Mouse (Mus musculus) liver, postnatal 0 days (tissue): ENCODE measurements around the gene Zdhhc4. TPM values are rescaled to one million over a fixed set of nuclear protein-coding genes. Genes with fewer than 3 reads are reported as not detected.

Source experiments
- ATAC-seq: fragments of 200-750 bp; cut with Nextera tagmentation; 2 replicates; pipeline ENCODE4 v1.8.0; 2017; ENCODE audit warnings: mild to moderate bottlenecking, moderate library complexity
- DNase-seq: peaks from one replicate; pipeline ENCODE4 v3.0.0-alpha.2; 2016
- H3K27ac ChIP-seq: fragments of 300-500 bp; sonication (generic); 2 replicates; pipeline ENCODE4 v1.5.1; 2014; ENCODE audit warnings: antibody characterized with exemption, moderate library complexity, mild to moderate bottlenecking, low read depth
- H3K27me3 ChIP-seq: fragments of 300-500 bp; sonication (generic); 2 replicates; pipeline ENCODE4 v1.6.1; 2014; ENCODE audit warnings: low read length, control low read depth, mixed read lengths; ENCODE audit not compliant: insufficient read depth
- H3K36me3 ChIP-seq: fragments of 300-500 bp; sonication (generic); replicated peaks from 2 replicates; pipeline ENCODE4 v1.6.1; 2014; ENCODE audit warnings: mild to moderate bottlenecking, control low read depth, low read length, moderate library complexity, mixed read lengths; ENCODE audit not compliant: insufficient read depth
- H3K4me1 ChIP-seq: fragments of 300-500 bp; sonication (generic); 2 replicates; pipeline ENCODE4 v1.6.1; 2014; ENCODE audit warnings: antibody characterized with exemption, mild to moderate bottlenecking, control low read depth; ENCODE audit not compliant: insufficient read depth
- H3K4me2 ChIP-seq: fragments of 300-500 bp; sonication (generic); 2 replicates; pipeline ENCODE4 v1.6.1; 2014; ENCODE audit warnings: low read depth, mild to moderate bottlenecking, low read length, moderate library complexity, mixed read lengths
- H3K4me3 ChIP-seq: fragments of 300-500 bp; sonication (generic); 2 replicates; pipeline ENCODE4 v1.5.1; 2014; ENCODE audit warnings: low read depth, low read length
- H3K9ac ChIP-seq: fragments of 300-500 bp; sonication (generic); replicated peaks from 2 replicates; pipeline ENCODE4 v1.6.1; 2014; ENCODE audit warnings: mild to moderate bottlenecking, moderate library complexity
- H3K9me3 ChIP-seq: fragments of 300-500 bp; sonication (generic); 2 replicates; pipeline ENCODE4 v1.6.1; 2016; ENCODE audit warnings: mild to moderate bottlenecking, control low read depth, low read length, mixed read lengths
- CTCF ChIP-seq: sonication (generic); IDR thresholded peaks from 2 replicates; pipeline ENCODE4 v1.5.1; 2016; ENCODE audit warnings: antibody characterized with exemption, low read depth
- EP300 ChIP-seq: IDR thresholded peaks from 2 replicates; pipeline ENCODE4 v1.6.1; 2016; ENCODE audit warnings: antibody characterized with exemption, low read depth, mild to moderate bottlenecking
- WGBS: fragments of 180-500 bp; shearing (Covaris S2); extraction: QIAGEN DNeasy Blood & Tissue Kit; methylation state at CpG from one replicate; pipeline ENCODE4 v1.1.7; 2014; ENCODE audit not compliant: insufficient replicate concordance; 5-methylcytosine and 5-hydroxymethylcytosine counted together
- polyA plus RNA-seq: library from polyadenylated mRNA; unstranded; fragments of >200 nt; fragmentation: Nextera tagmentation; extraction: Ambion mirVana; gene quantifications from 2 replicates; pipeline ENCODE4 v1.2.1, GENCODE M21; 2015

Gene Zdhhc4
- polyA plus RNA-seq, 1 experiment from 2014 or later = 34.6 TPM

DNA sequence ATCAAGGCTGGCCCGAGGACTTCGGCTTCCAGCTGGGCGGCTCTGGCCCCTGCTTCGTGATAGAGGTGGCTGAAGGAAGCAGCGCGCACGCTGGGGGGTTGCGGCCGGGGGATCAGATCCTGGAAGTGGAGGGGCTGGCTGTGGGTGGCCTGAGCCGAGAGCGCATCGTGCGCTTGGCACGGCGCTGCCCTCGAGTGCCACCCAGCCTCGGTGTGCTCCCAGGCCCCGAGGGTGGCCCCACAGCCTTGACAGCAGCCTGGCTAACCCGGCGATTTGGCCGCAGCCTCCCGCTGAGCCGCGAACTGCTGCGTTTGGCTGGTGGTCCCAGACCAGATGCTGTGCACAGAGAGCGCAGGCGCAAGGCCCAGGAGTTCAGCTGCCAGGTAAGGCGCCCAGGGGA lies 28.5 kb upstream of the Zdhhc4 start:
- Histone ChIP-seq H3K36me3 (no peaks in the 10 kb centered on the region), H3K27ac (no peak overlapping the region), H3K4me3 (no peak overlapping the region), H3K27me3 (peaks cover 31% of the 10 kb centered on the region), H3K4me1 (no peaks in the 10 kb centered on the region), H3K9me3 (no peaks in the 10 kb centered on the region), H3K4me2 (no peak overlapping the region), H3K9ac (no peak overlapping the region)
- DNase-seq = no peak
- TF ChIP-seq EP300 = no peak
- no peak for TF ChIP-seq CTCF
- whole genome bisulfite sequencing = 8% methylated on average over 28 of the region's 28 CpGs
- no peak for ATAC-seq

DNA sequence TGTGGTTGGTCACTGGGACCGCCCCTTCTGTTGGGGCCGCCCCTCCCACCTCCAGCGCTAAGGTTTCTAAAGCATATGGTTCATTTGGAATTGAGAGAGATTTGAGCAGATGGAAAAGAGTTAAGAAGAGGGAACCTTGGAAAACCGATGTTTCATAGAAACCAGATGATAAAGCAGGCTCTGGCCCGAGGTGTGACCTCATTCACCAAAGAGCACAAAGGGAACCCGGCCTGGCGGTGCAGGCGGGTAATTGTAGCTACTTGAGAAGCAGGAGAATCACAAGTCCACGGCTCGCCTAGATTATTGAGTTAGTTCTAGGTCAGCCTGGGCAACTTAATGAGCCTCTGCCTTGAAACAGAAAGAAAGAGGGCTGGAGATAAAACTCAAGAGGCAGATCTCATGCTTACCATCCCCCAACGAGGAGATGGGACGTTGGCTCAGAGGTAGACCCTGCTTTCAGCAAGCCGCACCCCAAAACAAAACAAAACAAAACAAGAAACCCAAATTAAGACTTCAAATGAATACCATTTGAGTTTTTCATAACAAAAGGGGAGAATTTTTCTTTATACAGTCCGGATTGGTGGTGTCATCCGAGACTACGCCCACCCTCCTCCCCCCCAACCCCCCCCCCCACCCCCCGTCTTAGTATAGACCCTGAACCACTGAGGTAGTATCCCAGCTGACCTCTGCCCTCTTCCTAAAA lies 27.8 kb upstream of the Zdhhc4 start, which contains the start of gene Grid2ip:
TSS of gene Grid2ip (plus strand) at position 653 of the 703 bp plus-strand sequence.
- Histone ChIP-seq H3K27me3 (peaks cover 28% of the 10 kb centered on the region), H3K4me1 (no peaks in the 10 kb centered on the region), H3K9me3 (no peaks in the 10 kb centered on the region), H3K9ac (no peak within 1 kb of the TSS), H3K36me3 (no peaks in the 10 kb centered on the region), H3K4me3 (no peak within 1 kb of the TSS), H3K27ac (no peak within 1 kb of the TSS), H3K4me2 (no peak within 1 kb of the TSS)
- 24% methylated on average over 17 of the region's 17 CpGs for WGBS
- ATAC-seq (no peak), DNase-seq (no peak)
- no peak for TF ChIP-seq EP300
- TF ChIP-seq CTCF = no peak

DNA sequence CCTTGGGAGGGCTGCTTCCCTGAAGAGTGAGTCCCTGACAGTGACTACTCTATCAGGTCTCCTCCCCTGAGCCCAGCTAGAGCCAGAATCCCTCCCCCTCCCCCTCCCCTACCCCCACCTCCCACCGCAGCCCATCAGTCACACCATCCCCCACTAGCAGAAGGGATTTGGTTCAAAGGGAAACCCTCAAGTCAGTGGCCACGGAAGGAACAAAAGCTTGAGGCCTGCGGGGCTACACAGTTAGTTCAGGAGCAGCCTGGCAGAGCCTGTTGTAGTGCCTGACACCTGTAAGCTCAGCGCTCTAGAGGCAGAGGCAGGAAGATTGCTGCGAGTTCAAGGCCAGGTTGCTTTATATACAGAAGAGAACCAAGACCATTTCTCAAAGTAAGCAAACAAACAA lies 27.0 kb upstream of the Zdhhc4 start:
- 36% methylated on average over 5 of the region's 5 CpGs for WGBS

DNA sequence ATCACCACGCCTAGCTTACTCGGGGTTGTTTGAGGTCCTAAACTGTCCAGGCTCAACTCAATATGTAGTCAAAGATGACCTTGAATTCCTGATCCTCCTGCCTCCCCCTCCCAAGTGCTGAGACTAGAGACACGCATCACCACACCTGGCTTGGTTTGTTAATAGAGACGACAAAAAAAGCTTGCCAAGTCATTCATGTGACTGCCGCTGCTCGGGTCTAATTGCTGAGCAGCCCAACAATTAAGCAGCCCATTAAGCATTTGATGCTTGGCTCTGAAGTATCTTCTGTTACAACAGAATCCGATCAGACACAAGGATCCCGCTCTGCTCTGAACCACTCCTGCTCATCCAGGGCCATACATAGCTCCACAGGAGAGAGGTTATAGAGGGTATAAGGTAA lies 17.3 kb upstream of the Zdhhc4 start:
- H3K36me3 ChIP-seq = no peaks in the 10 kb centered on the region
- no peak overlapping the region for H3K27ac ChIP-seq
- no peaks in the 10 kb centered on the region for H3K4me1 ChIP-seq
- H3K27me3 ChIP-seq = no peaks in the 10 kb centered on the region
- no peak overlapping the region for H3K9ac ChIP-seq
- DNase-seq (no peak), ATAC-seq (no peak)
- H3K9me3 ChIP-seq = peaks cover 9% of the 10 kb centered on the region; the same call in 1 of the 2 replicates
- H3K4me2 ChIP-seq = no peak overlapping the region
- TF ChIP-seq EP300 = no peak
- TF ChIP-seq CTCF = no peak
- no peak overlapping the region for H3K4me3 ChIP-seq
- WGBS = 70% methylated on average over 8 of the region's 8 CpGs

More for the DNA sequence above, 27.0 kb upstream of the Zdhhc4 start:
- H3K9me3 ChIP-seq = no peaks in the 10 kb centered on the region
- H3K4me1 ChIP-seq = no peaks in the 10 kb centered on the region
- no peak overlapping the region for H3K4me2 ChIP-seq
- no peak for TF ChIP-seq EP300
- TF ChIP-seq CTCF = no peak
- H3K27ac ChIP-seq = no peak overlapping the region
- no peak overlapping the region for H3K4me3 ChIP-seq
- no peak for DNase-seq
- no peak overlapping the region for H3K9ac ChIP-seq
- H3K27me3 ChIP-seq = peaks cover 28% of the 10 kb centered on the region
- no peak for ATAC-seq
- H3K36me3 ChIP-seq = no peaks in the 10 kb centered on the region

DNA sequence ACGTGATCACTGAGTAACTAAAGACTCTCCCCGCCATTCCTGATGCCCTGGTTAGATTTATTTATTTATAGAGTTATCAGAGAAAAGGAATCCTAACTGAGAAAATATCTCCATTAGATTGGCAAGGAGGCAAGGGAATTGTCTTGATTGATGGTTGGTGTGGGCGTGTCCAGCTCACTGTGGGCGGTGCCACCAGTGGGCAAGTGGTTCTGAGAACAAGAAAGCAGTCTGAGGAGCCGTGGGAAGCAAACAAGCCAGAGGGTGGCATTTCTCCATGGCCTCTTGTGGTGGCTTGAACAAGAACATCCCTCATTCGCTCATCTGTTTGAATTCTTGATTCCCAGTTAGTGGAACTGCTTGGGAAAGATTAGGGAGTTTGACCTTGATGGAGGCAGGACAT lies 10.5 kb upstream of the Zdhhc4 start:
- Histone ChIP-seq H3K27me3 (no peaks in the 10 kb centered on the region), H3K9me3 (no peaks in the 10 kb centered on the region), H3K36me3 (no peaks in the 10 kb centered on the region), H3K4me2 (no peak overlapping the region), H3K4me3 (no peak overlapping the region), H3K4me1 (no peaks in the 10 kb centered on the region), H3K27ac (no peak overlapping the region), H3K9ac (no peak overlapping the region)
- DNase-seq (no peak), ATAC-seq (no peak)
- TF ChIP-seq EP300 = no peak
- no peak for TF ChIP-seq CTCF
- WGBS = 50% methylated on average over 6 of the region's 6 CpGs

DNA sequence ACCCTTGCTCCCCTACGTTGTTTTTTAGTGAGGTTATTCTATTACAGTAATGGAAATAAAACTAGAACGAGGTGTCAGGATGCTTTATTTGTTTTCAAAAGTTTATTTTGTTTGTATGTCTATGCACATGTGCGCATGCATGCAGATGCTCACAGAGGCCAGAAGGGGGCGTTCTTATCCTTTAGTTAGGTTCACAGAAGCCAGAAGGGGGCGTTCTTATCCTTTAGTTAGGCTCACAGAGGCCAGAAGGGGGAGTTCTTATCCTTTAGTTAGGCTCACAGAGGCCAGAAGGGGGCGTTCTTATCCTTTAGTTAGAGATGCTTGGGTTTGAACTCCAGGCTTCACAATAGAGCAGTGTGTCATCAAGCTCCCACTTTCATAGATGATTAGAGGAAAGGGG lies 7.5 kb upstream of the Zdhhc4 start:
- Histone ChIP-seq H3K4me1 (no peaks in the 10 kb centered on the region), H3K9ac (no peak overlapping the region), H3K27me3 (no peaks in the 10 kb centered on the region), H3K36me3 (no peaks in the 10 kb centered on the region), H3K27ac (no peak overlapping the region), H3K4me2 (no peak overlapping the region), H3K4me3 (no peak overlapping the region), H3K9me3 (no peaks in the 10 kb centered on the region)
- WGBS = 60% methylated on average over 6 of the region's 6 CpGs
- no peak for ATAC-seq
- TF ChIP-seq CTCF (peak; percentile 48), EP300 (no peak)
- DNase-seq = no peak
